Mouse (Mus musculus): ENCODE data around the gene Wfdc21. TPM values are rescaled to one million over a fixed set of nuclear protein-coding genes. Genes with fewer than 3 reads are reported as not detected.
A peak's percentile ranks its signal among the peaks of the same experiment; 100 is the strongest.

Wfdc21 gene
- total RNA-seq, 4 experiments from 2014 or later, result not detected

DNA sequence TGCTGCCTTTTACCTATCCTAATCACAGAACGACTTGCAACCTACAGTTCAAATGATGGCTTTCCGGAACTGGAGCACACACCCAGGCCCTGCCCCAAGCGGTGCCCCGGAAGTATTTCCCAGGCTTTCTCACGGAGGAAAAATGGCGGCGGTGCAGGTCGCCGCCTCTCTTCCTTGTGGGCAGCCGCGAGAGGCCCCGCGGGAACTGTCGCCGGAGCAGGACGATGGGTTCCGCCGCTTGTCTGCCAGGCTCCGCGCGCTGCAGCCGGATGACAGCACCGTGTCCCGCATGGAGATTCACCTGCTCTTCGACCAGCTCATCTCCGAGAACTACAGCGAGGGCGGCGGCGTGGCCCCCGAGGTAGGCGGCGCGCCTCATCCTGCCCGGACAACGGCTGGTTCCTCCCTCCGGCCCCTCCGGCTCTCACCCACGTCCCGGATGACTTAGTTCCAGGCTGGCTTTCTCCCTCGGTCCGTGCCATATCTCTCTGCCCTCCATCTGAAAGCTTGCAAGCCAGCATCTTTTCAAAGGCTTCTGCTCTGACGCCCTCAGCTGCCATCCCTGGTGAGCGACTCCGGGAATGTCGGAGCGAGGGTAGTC lies 6.9 kb downstream of the Wfdc21 start, which contains the start of gene Heatr6:
Heatr6 (plus strand) TSS at position 116 of the 601 bp plus-strand sequence.
- DNase-seq (ENCODE audit: low spot score in 2 of 2), result peak; percentile 80 to 87

DNA sequence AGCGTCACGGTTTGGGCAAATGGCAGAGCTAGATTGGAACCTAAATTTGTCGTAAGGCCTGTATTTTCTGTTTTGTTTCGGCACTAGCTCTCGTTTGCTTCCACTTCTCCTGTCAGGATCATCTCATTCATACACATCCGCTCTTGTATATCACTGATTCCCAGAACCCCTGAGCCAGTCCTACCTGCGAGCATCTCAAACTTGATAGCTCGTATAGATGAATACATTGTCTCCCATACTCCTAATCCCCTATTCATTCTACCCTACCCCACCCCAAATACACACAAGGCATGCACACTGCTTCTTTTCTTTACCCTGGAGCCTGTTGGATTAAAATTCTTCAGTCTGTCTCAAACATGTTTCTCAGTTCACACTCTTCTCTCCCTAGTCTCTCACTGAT lies 7.5 kb downstream of the Wfdc21 start:
- DNase-seq (ENCODE audit: low spot score in 2 of 2), result no peak

DNA sequence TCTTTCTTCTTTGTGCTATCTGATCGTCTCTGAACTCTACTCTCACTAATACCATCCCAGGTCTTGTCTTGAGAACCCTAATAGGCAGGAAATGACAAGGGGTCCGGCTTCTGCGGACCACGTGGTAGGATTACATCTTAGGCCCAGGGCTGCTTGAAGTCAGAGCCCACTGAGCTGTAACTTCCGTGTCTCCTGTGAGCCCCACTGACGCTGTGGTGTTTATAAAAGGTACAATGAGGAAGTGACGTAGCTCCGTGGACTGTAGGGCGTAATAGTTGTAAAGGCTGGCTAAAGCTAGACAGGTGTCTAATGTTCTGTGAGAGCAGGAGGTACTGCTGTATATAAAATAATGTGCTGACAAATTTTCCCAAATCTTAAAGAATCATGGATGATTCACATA lies 20.6 kb downstream of the Wfdc21 start:
- DNase-seq (ENCODE audit: low spot score in 2 of 2), result no peak

DNA sequence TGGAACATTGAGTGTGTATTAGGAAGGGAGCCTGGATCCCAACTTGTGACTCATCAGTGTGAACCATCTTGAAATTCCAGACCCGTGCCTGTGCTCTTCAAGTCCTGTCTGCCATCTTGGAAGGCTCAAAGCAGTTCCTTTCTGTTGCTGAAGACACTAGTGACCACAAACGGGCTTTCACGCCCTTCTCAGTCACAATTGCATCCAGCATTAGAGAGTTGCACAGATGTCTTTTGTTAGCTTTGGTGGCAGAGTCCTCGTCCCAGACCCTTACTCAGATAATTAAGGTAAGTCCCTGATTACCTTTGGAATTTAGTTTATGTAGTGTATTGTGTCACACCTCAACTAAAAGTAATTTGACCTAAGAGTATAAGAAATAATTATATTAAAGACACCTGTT lies 22.2 kb downstream of the Wfdc21 start:
- no peak for DNase-seq (ENCODE audit: low spot score in 2 of 2)

DNA sequence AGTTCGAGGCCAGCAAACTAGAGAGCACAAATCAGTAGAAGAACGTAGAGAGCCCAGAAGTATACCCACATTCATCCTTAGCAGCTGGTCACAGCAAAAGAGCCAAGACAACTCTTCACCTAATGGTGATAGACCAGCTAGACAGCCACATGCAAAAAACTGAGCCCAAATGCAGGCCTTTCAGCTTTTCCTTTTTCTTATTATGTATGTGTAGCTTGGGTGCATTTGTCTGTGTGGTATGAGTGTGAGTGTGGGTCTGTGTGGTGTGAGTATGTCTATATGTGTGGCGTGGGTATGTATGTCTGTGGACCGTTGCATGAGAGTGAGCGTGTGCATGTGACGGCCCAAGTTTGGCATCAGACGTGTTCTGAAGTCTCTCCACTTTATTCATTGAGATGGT lies 24.3 kb downstream of the Wfdc21 start:
- DNase-seq (ENCODE audit: low spot score in 2 of 2), result no peak

GRCm38 (mm10) chr11:83772341-83772740 lies 25.6 kb downstream of the Wfdc21 start:
- no peak for DNase-seq (ENCODE audit: low spot score in 2 of 2)

DNA sequence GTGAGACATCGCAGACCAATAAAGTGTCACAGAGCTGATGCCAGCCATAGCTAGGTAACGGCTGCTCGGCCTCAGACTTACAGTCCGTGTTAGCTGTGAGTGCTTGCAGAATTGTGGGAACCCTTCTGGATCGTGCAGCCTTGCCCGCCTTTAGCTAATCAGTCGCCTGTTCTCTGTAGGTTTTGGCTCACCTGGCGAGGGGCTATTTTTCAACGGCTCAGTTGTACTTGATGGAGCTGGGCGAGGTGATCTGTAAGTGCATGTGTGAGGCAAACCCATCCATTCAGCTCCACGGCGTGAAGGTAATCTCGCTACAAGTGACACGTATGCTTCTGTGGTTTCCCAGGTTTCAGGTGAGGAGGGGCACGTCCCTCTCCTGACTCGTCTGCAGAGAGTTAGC lies 27.0 kb downstream of the Wfdc21 start:
- no peak for DNase-seq (ENCODE audit: low spot score in 2 of 2)

- DNase-seq (ENCODE audit: low spot score in 2 of 2), result no peak
Observed at GRCm38 (mm10) chr11:83774324-83774723, 27.6 kb downstream of the Wfdc21 start.

DNA sequence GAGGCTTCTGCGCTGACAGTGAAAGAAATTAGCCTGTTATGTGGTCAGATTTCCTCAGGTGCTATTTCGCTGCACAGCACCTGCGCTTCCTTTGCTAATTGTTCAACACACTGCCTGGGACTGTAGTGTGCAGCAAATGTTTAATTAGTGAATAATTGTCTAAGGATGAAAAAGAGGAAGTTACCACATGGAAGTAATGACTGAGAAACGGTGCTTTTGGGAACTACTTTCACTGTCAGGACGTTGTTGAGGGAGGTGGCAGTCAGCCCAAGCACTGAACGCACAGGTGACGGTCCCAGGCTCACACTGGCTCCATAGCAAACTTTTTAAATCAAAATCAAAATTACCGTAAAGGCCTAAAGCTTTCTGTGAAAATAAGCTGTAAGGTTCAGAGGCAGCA lies 30.1 kb downstream of the Wfdc21 start:
- DNase-seq (ENCODE audit: low spot score in 2 of 2), result no peak

DNA sequence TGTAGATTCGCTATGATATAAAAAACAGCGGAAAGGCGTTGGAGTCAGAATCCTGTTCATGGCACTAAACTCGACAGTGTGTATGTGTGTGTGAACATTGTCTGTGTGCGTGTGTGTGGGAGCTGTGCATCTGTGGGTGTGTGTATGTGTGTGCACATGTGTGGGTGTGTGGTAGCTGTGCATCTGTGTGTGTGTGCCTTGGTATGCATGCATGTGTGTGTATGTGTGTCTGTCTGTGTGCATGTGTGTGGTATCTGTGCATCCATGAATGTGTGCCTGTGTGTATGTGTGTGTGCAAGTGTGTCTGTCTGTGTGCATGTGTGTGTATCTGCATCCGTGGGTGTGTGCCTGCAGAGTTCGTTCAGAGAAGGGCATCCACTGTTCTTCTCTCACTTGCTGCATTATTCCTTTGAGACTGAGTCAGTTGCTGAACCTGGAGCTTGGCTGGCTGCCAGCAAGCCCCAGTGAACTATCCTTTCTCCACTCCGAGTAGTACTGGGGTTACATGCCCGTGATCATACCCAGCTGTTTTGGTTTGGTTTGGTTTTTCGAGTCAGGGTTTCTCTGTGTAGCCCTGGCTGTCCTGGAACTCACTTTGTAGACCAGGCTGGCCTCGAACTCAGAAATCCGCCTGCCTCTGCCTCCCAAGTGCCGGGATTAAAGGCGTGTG lies 37.3 kb downstream of the Wfdc21 start:
- no peak for DNase-seq (ENCODE audit: low spot score in 2 of 2)

GRCm38 (mm10) chr11:83784661-83785060 lies 37.9 kb downstream of the Wfdc21 start:
- DNase-seq (ENCODE audit: low spot score in 2 of 2), result no peak

DNA sequence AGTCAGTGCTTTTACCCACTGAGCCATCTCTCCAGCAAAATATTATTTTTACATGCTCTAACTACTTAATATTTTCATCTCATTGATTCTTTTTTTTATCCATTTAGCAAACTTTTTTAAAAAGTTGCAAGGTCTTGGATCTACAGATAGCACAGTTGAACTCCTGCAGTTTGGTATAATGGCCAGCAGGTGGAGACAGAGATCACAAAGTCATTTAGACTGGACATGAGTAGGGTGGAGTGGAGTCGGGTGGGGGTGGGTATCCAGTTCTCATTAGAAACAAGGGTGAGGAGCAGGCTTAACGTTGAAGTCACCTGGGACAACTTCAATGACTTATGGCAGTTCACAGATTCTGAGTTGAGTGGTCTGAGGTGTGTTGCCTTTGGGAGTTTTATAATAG lies 38.6 kb downstream of the Wfdc21 start:
- DNase-seq (ENCODE audit: low spot score in 2 of 2), result no peak

DNA sequence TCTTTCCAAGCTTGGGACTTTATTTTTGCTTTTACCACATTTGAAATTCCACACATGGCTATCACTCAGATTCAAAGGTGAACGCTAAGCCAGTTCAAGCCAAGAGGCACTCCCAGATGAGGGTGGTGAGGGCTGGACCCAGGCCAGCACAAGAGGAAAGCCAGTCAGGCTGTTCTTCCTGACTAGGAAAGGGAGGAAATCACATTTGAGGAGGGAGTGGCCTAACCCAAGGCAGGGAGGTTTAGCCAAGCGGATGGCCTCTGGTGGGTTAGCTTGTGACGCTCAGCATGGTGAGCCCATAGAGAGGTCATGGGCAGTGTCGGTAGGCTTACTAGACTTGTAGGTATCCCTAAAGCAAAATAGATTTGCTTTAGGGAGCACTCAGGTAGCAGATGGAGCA lies 40.1 kb downstream of the Wfdc21 start:
- DNase-seq (ENCODE audit: low spot score in 2 of 2), result no peak

DNA sequence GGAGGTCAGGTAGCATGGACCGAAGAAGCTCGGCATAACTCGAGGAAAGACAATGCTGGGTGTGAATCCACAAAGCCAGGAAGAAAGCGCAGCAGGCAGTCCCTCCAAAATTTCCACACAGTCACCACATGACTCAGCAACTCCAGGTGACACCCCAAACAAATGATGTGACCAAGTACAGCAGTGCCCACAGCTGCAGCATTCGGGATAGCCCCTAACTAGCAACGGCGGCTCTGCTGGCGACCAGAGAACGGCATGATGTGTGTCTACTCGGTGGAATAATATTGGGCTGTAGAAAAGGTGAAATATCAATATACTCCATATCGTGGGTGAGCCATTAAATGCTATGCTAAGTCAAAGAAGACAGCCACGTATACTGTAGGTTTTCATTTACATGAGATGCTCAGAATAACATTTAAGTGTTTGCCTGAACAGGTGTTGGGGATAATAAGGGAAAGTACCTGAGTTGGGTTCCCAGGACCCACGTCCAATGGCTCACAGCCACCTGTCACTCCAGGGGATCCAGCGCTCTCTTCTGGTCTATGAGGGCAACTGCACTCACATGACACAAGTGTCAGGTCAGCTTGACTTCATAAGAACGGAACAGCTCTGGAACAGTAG lies 40.8 kb downstream of the Wfdc21 start:
- no peak for DNase-seq (ENCODE audit: low spot score in 2 of 2)

DNA sequence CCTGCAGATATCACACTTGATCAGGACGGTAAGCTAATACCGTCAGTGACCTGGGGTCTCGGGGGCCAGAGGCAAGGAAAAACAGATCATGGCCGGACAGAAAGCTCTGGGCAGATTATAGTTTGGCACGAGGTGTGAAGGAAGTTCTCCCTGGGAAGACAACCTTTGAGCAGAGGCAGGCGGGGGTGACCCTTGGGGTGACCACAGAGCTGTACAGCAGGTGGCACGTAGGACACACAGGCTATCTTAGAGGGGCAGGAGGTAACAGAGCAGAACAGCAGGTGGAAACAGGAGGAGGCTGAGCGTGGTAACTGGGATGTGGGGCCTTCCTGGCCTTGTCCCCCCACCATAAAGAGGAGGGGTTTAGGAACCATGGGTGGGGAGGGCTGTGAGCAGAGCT lies 41.6 kb downstream of the Wfdc21 start:
- no peak for DNase-seq (ENCODE audit: low spot score in 2 of 2)

- DNase-seq (ENCODE audit: low spot score in 2 of 2), result no peak
Observed at GRCm38 (mm10) chr11:83789259-83789658, 42.5 kb downstream of the Wfdc21 start.

- no peak for DNase-seq (ENCODE audit: low spot score in 2 of 2)
Observed at GRCm38 (mm10) chr11:83791133-83791532, 44.4 kb downstream of the Wfdc21 start.

DNA sequence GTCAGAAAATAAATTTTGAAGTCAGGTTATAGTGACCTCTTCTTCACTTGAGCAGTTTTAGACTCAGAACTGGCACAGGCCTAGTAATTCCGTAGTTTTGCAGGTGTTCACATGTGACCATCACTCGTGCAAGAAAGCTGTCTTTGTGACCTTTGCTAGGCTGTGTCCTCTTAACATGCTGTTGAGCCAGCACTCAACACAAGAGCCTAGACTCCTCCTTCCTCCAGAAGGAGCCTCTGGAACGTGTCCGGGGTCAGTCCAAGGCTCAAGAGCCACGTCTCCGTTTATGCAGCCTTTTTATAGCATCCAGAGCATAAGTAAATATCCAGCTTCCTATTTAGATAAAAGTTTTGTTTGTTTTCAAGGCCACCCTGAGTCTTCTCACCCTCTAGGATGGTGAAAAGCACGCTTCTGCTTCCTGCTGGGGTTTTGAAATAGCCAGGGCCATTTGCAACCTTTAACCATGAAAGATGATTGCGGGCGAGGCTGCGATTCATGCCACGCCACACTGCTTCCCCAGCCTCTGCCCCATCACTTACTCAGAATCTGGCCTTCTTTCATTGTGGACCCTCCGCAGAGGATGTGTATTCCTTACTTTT lies 45.7 kb downstream of the Wfdc21 start:
- no peak for DNase-seq (ENCODE audit: low spot score in 2 of 2)

DNA sequence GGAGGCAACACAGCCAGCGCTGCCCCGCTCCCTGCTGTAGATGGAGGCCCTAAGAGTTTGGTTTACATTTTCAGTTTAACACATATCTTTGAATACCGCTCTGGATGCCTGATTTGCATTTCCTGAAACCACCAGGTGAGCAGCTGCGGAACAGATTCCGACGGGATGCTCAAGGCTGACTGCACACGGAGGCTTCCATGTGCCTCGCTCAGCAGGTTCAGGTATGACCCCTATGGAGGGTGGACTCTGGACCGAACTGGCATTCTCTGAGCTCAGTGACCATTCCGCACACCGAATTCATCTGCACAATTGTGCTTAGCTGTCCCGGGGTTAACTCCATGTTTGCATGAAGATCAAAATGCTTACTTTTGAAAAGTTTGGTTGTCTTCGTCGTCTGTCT lies 46.5 kb downstream of the Wfdc21 start:
- no peak for DNase-seq (ENCODE audit: low spot score in 2 of 2)

DNA sequence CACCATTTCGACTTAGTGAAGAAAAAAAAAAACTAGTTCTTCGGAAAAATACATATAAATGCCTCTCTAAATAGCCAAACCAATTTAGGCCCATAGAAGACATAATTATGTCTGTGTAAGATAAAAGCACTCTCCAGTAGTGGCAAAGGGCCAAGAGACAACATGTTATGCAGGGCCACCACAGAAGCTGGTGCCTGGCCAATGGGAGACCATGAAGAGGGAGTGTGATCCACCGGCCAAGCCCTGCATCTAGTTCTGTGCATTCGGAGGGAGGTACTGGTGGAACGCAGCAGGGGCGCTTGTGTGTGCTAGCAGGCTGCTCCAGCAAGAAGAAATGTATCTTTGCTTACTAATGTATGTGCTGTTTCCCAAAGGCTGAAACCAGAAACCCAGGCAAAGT lies 49.4 kb downstream of the Wfdc21 start:
- no peak for DNase-seq (ENCODE audit: low spot score in 2 of 2)

GRCm38 (mm10) chr11:83796980-83797608 lies 50.4 kb downstream of the Wfdc21 start:
- no peak for DNase-seq (ENCODE audit: low spot score in 2 of 2)

DNA sequence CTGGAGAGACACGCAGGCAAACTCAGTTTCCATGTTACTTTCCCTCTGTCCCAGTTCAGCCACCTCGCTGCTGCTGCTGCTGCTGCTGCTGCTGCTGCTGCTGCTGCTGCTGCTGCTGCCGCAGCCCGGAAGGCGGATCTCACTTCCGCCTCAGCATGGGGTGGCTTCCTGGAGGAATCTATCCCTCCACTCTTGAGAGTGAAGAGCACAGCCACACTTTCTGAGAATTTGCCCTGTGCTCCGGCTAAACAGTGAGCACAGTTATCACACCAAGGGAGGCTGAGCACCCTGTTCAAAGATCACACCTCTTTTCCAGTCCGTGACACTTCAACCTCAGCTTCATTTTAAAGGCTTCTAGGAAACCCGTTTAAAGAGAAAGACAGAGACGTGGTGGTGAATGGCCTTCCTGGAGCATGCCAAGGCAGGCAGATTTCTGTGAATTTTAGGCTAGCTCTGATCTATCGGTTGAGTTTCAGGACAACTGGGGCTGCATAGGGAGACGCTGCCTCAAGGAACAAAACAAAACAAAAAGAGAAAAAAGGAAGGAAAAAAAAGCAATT lies 53.2 kb downstream of the Wfdc21 start:
- DNase-seq (ENCODE audit: low spot score in 2 of 2), result no peak

Data from left cerebral cortex, adult 8-10 months (tissue).